Mouse (Mus musculus) T-helper 2 cell (primary cell): Measurements from ENCODE around the gene Anapc1.

Source experiments
- in situ Hi-C: fragments of 300-600 bp; cut with MboI, MseI; formaldehyde crosslinking; loops from one replicate; pipeline ENCODE4 v1.15.1; 2025; ENCODE audit warnings: high pct_unique_total_duplicates

Gene Anapc1

DNA sequence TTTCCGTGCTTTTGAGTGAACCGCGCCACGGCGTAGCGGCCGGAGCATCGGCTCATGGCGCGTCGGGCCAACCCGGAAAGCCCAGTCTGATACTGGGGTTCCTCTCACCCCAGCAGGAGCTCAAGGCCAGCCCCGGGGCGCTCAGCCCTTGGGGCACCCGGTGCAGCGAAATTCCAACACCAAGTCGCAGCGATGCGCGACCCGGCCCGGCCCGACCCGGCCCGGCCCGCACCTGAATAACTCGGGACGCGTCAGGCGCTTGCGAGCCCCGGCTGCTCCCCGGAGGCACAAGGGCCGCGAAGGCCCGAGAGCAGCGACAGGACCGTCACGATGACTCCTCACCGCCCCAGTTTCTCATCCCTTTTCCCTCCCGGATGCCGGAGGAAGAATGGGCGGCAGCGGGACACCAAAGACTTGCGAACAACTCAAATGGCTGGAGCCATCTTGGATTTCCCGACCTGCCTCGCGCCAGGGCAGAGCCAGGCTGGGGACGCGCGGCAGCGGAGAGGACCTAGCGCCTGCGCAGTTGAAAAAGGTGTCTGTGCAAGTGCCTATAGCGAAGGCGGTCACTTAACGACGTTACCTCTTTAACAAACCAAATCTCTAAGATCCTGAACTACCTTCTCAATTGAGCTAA lies at the start of gene Anapc1:
Gene Anapc1 (minus strand): TSS at position 471 of the 637 bp plus-strand sequence.
- in situ Hi-C loops = no loop called here

DNA sequence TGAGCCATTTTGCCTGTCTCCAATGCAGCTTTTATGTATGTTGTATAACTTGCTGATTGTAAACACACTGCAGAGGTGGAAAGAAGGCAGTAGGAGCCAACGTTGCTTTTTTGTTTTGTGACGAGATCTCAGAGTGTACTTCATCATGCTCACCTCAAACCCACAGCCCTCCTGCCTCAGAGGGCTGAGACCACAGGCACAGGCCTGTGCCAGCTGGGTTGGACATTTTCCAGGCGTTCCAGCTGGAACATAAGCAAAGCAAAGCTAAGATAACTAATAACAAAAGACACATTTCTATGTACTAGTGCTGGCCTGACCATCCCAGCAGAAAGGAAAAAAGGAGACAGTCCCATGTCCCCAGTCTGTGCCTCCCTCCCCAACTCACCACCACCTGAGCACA lies 47.9 kb upstream of the Anapc1 start:
- in situ Hi-C loops = no loop called here

DNA sequence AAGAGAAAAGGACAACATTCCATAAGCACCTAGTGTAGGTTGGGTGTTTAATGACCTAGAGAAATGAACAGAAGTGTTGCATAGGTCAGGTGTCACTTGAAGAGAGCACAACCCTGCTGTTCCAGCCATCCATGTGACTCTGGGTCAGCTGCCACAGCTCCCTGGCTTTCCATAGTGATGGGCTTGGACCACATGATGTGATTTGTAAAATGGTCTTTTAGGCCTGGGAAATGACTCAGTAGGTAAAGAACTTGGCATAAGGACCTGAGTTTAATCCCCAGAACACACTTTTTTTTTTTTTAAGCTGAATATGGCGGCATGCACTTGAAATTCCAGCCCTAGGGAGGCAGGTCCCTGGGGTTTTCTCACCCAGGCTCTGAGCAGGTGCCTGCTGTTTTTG lies 44.8 kb upstream of the Anapc1 start:
- in situ Hi-C loops = no loop called here

DNA sequence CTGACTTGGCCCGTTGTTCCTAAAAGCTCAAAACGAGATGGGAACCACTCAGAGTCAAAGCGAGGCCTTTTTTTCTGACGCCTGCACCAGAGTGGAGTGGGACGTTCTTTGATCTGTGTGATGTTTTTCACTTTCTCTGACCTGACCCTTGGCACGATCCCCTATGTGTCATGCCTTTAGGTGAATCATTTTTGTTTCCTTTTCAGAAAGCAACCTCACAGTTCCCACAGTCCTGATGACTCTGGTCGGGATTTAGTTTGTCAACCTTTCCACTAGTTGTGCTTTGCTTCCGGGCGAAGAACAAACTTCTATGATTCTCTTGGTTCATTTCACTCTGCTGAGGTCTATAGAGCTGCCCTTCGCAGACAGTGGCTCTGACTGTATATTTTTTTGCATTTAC lies 44.3 kb upstream of the Anapc1 start:
- in situ Hi-C loops = no loop called here

DNA sequence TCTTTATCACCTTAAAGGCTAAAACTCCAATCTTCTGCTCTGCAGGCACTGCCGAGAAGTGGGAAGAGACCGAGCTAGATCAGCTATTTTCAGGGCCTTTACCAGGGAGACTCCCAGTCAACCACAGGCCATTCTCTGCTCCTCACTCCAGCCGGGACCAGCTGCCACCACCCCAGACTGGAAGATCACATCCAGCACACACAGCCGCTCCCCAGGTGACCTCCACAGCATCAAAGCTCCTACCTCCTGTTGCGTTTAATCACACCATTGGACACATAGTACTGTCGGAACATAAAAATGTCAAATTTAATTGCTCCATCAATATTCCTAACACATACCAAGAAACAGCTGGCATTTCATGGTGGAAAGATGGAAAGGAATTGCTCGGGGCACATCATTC lies 42.0 kb upstream of the Anapc1 start:
- in situ Hi-C loops = loop anchor here (10.0 kb wide), 1 partner anchor 1376 kb away; no protein-coding TSS in a partner anchor

DNA sequence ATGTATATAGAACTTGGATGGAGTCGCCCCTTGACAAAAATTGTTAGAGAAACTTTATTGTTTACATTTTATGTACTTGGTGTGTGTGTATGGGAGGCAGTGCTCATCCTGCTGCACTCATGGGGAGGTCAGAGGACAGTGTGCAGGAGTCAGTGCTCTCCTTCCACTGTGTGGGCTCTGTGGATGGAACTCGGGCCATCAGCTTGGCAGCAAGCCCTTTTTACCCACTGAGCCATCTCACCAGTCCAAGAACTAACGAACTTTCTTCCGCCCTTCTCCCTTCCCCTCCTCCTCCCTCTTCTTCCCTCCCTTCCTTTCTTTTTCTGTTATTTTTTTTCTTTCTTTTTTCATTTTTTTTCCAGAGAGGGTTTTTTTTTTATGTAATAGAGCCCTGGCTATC lies 40.9 kb upstream of the Anapc1 start:
- in situ Hi-C loops = loop anchor here (10.0 kb wide), 1 partner anchor 1377 kb away; no protein-coding TSS in a partner anchor

DNA sequence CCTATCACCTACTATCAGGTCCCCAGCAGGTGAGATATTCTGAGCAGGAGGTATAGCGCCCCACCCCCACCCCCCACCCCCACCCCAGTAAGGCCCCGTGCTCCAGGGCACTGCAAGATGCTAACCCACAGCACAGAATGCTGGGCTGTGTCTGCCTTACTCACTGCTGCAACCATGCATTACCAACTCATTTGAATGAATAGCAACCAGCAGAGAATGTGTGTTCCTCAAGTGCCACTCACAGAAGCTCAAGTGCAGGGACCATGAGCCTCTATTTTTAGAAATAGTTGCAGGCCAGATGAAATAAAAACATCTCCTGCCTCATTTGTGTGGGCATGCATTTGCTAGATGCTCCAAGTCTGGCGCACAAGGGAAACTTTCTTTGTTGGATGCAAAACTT lies 40.4 kb upstream of the Anapc1 start:
- in situ Hi-C loops = loop anchor here (10.0 kb wide), 1 partner anchor 1377 kb away; no protein-coding TSS in a partner anchor

DNA sequence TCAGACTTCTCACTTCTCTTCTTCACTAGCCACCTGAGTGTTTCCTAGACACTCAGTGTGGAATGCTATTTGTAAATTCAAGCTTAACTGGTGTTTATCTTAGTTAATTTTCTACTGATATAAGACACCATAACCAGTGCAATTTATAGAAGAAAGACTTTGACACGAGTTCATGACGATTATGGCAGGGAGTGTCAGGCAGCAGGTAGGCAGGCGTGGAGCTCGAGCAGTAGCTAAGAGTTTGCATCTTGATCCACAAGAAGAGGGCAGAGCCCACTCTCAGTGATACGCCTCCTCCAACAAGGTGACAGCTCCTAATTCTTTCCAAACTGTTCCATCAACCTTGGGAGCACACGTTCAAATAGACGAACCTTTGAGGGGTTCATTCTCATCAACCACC lies 39.4 kb upstream of the Anapc1 start:
- in situ Hi-C loops = loop anchor here (10.0 kb wide), 1 partner anchor 1378 kb away; no protein-coding TSS in a partner anchor

DNA sequence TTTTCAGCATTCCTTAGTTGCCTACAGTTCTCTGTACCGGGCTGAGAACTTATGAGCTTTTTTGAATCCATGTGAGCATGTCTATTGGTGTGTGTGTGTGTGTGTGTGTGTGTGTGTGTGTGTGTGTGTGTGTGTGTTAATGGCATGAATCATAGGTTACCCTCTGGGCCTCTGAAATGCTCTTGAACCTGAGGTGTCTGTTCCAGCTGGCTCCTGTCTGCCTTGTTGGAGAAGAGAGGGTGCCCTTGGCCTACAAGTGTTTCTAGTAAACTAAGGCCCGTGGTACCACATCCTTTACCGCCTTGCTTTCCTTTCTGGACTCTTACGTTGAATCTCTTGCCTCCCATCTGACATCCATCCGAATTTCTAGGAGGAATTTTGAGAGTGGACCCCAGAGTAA lies 38.9 kb upstream of the Anapc1 start:
- in situ Hi-C loops = loop anchor here (10.0 kb wide), 1 partner anchor 1379 kb away; no protein-coding TSS in a partner anchor

DNA sequence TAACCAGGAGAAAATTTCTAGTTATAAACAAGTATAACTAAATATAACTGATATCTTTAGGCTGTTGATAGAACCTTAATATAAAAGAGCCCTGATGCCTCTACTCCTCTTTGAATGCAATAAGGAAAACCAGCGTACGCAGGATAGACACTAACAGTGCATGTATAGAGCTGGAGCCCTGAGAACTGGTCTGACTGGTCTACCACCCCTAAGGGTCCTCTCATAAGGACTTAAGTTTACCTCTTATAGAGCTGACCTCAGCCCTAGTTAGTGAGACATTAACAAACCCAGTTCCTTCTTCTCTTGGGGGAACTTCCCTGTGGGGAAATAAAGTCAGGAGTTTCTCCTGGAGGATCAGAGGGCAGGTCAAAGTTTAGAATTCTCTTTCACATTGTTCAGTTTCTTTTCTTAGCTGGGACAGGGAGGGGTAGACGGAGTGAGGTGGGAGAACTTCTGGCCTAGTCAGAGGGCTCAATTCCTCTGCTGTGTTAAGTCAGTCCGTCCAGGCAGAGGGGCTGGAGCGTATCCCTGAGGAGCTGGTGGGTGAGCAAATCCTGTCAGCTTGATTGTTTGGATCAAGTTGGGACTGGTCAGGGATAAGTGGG lies 35.0 kb upstream of the Anapc1 start:
- in situ Hi-C loops = loop anchor here (10.0 kb wide), 1 partner anchor 1383 kb away; no protein-coding TSS in a partner anchor

DNA sequence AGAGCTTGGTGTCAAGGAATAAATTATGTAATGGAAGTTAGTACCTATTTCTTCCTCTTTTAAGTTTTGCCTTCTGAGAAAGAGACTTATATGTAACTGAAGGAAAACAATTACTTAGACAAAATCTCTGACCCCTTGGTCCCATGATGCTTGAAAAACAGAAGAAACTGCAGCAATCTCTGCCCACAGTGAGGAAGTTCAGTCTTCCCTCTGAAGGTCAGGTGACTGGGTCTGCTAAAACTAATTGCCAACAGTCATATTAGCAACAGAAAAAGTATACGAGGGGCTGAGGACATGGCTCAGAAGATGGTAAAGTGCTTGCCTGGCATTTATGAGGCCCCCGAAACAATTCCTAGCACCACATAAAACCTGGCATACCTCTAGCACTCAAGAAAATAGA lies 32.2 kb upstream of the Anapc1 start:
- in situ Hi-C loops = no loop called here

DNA sequence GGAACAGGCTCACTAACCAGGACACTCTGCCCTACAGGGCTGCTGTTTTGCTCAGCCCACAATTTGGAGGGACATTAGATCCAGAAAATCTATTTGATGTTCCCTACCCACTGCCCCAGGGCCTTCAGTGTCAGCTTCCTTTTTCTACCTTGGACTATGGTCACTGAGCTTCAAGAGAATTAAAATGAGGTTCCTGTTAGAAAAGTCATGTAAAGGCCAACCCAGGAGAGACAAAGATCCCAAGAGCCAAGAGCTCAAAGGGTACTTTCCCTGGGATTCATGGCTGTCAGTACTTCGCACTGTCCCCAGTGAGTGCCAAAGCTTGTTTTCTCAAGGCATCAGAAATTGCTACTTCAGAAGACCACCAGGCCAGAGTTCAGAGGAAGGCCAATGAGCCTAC lies 28.8 kb upstream of the Anapc1 start:
- in situ Hi-C loops = no loop called here

DNA sequence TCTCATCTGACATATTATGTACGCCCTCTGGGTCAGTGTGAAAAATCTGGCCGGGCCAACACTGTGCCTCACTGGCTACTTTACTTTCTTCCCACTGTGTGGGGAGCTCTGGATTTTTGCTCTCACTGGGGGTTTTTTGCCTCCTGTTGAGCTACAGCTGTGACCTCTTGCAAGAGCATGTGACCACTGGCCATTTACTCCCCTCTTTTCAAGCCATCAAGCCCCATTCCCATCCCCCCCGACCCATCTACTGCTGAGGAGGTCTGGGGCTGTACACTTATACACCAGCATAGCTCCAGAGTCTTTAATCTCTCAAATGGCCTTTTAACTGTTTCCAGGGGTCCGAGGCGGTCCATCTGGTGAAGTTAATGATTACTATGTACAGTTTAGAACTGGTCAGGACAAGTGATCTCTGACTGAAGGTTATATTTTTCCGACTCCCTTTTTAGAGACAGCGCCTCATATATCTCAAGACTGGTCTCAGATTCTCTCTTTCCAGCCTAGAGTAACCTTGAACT lies 27.6 kb upstream of the Anapc1 start:
- in situ Hi-C loops = no loop called here

DNA sequence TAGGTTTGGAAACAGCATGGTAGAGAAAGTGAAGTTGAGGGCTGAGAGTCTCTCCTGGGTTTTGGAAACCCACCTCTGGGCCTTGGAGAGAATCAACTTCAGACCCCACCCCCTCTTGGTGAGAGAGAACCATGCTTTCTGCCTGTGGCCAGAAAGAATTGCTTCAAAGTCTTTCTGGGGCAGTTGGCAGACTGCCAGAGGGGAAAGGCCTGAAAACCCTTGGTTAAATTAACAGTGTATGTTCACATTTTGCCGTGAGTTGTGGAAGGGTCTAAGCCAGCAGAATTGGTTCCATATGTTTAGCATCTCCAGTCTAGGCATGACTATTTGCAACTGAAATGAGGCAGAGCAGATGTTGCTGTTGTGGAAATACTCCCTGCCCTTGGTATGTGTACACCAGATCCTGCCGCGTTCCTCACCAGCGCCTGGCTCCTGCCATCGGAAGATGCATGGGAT lies 26.4 kb upstream of the Anapc1 start:
- in situ Hi-C loops = no loop called here

DNA sequence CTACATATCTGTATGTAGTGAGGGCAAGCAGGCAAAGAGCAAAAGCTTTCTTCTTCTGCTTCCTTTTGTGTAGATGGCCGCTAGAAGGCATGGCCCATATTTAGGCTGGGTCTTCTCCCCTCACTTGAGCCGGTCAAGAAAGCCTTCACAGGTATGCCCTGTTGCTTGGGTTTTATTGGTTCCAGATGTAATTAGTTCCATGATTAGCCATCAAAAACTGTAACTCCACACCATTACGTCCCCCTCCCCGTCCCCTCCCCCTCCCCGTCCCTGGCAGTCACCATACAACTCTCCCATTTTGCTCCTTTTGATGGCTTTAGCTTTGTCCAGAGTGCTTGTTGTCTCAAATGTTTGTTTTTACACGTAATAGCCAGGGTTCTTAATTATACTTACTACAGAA lies 25.7 kb upstream of the Anapc1 start:
- in situ Hi-C loops = no loop called here

DNA sequence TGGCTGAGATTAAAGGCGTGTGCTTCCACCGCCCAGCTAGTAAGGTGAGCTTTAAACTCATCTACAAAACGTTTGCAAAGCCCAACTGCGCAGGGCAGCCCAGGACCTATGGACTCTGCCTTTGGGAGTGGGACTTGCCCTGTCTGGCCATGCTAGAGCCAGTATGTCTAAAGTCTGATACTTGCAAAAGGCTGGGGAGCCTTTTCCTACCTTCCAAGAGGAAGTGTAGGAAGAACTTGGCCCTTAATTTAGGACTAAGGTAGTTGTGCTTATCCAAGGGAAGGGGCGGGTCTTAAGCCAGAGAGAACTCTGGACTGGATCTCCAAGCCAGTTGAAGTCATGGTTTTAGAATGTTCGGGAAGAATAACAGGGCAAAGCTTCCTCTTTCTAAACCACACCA lies 23.4 kb upstream of the Anapc1 start:
- in situ Hi-C loops = no loop called here

DNA sequence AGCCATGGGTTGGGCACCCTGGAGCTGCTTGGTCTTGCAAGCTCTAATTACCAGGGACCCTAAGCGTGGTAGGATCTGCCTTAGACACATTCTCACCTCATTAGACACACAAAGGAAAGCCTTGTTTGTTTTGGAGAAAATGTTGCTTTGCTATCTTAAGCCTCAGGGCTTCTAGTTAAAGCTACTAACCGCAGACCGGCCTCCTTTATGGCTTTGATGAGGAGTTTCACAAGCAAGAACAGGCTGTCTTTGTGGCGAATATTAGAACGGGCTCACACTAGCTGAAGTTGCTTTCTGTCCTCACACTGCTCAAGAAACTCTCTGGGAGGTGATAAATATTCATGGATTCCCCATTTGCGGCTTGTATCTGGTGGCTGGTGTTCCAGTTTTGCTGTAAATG lies 22.1 kb upstream of the Anapc1 start:
- in situ Hi-C loops = no loop called here

DNA sequence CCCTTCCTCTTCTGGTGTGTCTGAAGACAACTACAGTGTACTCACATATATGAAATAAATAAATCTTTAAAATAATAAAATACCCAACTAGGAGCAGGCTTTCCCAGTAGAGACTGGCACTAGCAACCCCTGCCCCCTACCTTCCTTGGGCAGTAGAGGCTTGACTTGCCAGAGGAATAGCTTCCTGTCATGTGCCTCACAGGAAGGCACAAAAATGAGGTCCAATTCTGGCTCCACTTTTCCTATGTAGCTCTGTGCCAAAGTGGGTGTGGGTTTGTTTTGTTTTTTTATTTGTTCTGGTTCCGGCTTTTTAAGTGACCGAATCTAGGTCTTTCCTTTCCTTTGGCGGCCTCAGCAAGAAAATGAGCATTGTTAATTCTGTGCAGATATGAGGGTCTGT lies 17.3 kb upstream of the Anapc1 start:
- in situ Hi-C loops = no loop called here

DNA sequence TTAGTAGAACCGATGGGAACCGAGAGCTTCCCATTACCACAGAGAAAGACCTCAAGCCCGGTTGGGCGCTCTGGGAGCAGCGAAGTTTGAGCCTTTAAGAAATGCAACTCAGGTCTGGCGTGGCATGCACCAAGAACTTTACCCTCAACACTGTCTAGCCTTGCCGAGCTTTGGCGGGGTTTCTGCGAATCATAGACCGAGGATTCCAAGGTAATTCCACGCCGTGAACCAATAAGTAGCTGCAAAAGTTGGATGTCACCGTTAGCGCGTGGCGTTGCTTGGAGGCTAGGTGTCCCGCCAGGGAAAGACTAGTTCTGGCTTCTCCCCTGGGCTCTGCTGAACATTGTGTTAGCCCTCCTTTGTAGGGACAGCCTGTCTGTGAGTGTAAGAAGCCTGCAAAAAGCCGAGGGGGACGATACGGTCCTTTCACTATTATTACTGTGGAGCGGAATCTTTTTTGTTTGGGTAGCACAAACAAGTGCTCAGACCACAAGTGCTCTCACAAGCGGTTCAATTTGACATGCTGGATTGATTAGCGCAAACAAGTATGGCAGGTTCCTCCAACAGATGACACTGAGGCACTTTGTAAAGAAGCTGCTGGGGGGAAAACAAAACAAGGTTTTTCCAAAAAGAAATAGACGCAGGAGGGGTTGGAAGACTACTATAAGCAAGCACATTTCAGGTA lies 12.2 kb upstream of the Anapc1 start:
- in situ Hi-C loops = no loop called here

DNA sequence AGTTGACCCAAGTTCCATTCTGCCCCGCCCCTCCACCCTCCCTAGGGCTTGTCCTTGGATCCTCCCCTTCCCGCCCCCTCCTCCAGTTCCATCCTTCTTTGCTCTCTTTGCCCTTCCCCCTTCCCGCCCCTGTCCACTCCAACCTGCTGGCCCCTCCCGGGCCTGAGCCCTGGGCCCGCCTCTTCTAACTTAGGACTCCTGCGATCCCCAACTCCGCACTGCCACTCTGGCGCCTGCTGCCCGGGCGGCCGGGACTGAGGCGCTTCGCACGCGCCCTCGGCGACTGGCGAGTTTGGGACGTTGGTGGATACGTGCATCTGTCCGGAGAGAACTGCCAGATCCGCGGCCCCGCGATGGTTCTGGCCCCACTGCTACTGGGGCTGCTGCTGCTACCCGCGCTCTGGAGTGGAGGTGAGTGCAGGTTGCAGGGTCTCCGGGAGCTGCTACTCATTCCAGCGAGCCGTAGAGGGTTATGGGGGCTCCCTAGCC lies 11.5 kb upstream of the Anapc1 start, which contains the start of gene Mertk:
Gene Mertk (plus strand): TSS at position 264 of the 489 bp plus-strand sequence.
- in situ Hi-C loops = no loop called here

DNA sequence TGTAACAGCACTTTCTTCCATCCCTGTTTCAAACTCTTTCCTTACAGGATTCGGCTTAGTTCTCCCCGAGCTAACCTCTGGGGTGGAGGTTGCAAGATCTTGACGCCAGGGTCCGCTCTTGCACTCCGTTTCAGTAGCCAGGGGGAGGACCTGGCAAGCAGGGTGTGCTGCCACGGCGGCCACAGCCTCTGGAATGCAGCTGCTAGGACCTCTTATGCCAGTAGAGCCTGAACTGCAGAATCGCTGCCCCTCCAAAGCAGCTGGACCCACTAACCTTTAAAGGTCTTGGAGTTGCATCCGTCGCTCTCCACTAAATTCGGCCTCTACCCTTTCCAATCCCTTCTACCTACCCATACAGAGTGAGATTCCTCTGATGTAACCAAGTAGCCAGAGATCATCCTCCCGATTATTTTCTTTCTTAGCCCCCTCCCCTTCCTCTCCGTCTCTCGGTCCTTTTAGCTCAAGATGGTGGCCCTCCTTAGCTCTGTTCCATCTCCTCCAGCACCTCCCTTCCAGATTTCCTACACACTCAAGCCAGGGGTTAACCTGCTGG lies 11.0 kb upstream of the Anapc1 start:
- in situ Hi-C loops = no loop called here

DNA sequence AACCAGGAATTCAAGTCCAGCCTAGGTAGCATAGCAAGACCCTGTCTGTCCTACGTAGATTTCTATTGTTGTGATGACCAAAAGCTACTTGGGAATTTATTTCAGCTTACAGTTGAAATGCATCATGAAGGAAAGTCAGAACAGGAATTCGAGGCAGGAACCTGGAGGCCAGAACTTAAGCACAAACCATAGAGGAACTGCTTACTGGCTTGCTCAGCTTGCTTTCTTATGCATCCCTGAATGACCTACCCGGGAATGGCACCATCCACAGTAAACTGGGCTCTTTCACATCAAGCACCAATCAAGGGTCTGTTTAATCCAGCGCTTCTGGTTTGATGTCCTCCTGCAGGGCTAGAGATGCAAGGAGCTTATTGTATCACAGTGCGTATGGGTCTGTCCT lies 10.4 kb upstream of the Anapc1 start:
- in situ Hi-C loops = no loop called here
